Mouse (Mus musculus) lung, postnatal 0 days (tissue): ENCODE measurements at regions not wholly inside any gene's neighbourhood (a gene's known extent, or its start where the extent isn't known, plus 50 kb on each side); places are given as distances from the start of the nearest gene placed in this dataset.

Experiments used
- CTCF ChIP-seq: IDR thresholded peaks from 2 replicates; pipeline ENCODE4 v1.5.1; 2016; ENCODE audit warnings: antibody characterized with exemption, mild to moderate bottlenecking
- EP300 ChIP-seq: IDR thresholded peaks from 2 replicates; pipeline ENCODE4 v1.6.1; 2016; ENCODE audit warnings: antibody characterized with exemption, mild to moderate bottlenecking, control low read depth

- TF ChIP-seq CTCF: no peak
- no peak for TF ChIP-seq EP300
These were observed 104.6 kb downstream of the Sox2 start for GRCm38 (mm10) chr3:34754781-34755180.
